Mouse (Mus musculus): ENCODE results near the gene Ncbp3. TPM values are rescaled to one million over a fixed set of nuclear protein-coding genes. Genes with fewer than 3 reads are reported as not detected.
A peak's percentile ranks its signal among the peaks of the same experiment; 100 is the strongest.

The Ncbp3 gene
- total RNA-seq, 2 experiments from 2014 or later: 7.6 to 7.8 TPM

DNA sequence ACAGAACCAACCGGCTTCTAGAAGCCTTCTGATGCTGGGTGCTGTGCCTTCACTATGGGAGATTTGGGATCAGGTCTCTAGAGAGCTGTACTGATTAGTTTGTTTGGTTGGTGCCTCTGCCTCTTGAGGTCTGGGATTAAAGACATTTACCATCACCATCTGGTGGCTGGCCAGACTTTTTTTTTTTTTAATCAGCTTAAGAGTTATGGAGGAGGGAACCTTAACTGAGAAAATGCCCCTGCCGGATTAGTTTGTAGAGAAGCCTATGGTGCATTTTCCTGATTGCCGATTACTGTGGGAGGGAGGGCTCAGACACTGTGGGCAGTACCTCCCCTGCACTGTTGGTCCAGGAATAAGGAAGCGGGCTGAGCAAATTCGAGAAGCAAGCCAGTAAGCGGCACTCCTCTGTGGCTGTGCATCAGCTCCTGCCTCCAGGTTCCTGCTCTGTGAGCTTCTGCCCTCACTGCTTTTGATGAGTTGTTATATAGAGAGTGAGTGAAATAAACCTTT, 29.7 kb downstream of the Ncbp3 start:
- intact Hi-C loops (cut with DNase I): no loop called here
- DNase-seq: no peak

DNA sequence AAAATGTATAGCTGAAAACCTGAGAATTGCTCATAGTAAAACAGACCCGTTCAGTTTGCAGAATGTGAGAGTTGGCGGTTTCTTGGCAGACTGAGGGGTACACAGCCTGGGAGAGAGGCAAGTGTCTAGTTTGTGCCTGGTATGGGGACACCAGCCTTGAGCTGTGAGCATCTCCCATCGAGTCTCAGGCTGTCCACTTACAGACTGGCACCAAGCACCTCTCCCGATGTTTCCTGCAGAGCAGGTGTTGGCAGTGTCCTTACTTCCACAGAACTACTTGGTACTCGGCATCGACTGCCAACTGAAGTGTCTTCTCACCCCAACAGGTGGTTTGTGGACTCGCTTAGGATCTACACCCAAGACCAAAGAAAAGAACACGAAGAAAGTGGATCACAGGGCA, 31.0 kb downstream of the Ncbp3 start:
- no peak for DNase-seq
- intact Hi-C loops (cut with DNase I): no loop called here

DNA sequence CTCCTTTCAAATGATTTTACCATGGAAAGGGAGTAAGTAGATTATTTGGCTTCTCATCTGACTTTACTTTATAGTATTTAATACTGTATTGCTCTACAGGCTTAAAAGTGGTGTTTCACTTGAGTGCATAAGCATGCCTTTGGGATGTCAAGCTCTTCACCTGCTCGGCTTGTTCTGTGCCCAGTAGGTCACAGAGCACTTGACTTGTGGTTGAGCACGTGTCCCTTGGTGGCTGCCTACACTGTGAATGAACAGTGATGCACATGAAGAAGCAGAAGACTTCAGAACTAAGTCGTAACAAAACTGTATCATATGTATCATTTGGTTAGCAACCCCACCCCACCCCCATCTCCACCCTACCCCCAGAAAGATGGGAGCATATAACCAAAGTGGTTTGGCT, 32.7 kb downstream of the Ncbp3 start:
- DNase-seq: no peak
- intact Hi-C loops (cut with DNase I): no loop called here

DNA sequence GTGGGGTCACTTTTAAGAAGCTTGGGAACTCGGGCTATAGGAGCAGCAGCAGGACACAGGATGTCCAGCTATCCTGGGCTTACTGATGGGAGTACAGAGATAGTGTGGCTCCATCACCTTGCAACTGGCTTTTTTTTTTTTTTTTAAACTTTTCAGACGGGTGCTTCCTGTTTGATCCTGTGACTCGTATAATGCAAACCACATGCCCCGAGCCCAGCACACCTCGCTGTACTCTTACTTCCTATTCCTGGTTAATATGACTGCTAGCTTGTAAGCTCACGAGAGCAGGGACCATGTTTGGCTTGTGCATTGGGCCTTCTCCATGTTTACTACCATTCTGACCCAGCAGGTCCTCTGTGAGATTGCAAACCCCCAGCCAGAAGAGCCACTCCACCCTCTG, 36.7 kb downstream of the Ncbp3 start:
- intact Hi-C loops (cut with DNase I): no loop called here
- no peak for DNase-seq

DNA sequence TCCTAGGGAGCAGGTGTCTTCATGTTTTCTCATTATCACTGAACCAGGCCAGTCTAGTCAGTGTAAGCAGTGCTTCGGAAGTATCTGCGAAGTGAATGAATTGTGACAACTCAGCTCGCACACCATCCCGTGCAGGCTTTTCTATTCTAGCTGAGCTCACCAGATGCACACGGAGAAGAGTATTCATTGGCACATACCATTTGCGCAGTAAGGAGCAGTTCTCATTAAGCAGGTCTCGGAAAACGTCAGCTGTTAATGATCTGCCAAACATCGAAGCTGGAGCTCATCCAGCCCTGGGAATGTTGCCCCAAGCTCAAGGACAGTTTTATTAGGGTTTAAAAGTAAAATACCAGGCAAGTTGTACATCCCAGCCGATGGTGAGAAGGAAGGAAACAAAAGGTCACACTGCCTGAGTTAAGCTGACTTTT, 37.2 kb downstream of the Ncbp3 start:
- DNase-seq: no peak
- intact Hi-C loops (cut with DNase I): no loop called here

DNA sequence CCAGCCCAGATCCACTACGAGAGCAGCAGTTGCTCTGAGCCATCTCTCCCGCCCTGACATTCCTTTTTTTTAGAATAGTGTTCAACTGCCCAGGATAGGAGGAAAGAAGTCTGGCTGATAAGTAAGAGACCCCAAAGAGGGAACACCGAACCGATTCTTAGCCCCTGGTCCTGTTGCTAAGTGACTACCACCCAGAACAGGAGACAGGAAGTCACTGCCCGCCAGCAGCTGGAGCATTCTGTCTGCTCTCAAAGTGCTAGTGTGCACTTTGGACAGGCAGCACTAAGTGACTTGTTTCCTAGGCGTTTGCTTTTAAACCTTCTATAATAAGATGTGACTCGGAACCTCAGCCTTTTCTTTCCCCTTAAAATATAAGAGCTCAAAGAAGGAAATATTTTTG, 37.8 kb downstream of the Ncbp3 start:
- DNase-seq: no peak
- intact Hi-C loops (cut with DNase I): no loop called here

DNA sequence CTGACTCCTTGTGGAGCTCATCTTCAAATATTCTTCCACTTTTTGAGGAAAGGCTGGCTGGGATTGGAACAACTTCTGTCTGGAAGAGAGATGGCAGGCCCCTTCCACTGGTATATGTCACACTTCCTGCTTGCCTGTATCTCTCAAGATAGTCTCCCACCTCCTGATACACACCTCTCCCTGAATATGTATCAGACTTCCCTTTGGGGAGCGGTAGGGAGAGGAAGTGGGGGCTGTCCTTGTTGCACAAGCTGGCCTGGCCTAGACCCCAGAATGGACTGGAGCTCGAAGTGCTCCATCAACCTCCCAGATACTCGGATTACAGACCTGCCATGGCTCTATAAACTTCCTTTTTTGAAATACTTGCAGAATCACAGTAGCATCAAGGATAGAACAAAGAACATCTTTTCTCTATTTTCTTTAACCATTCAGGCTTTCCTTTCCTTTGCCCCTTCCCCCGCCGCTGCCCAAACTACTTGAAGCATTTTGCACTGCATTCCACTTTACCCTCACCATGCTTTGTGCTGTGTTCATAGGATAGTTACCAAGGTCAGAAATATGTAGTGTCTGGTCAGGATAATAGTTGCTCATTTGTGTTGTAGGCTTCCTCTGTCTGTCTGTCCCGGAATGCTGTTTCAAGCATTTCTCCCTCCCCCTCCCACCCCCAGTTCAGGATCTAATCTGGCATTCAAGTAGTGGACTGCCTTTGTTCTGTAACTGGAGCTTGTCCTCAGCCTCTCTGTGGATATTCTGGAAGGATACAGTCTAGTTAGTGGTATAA, 40.3 kb downstream of the Ncbp3 start:
- intact Hi-C loops (cut with DNase I): no loop called here
- DNase-seq: no peak

DNA sequence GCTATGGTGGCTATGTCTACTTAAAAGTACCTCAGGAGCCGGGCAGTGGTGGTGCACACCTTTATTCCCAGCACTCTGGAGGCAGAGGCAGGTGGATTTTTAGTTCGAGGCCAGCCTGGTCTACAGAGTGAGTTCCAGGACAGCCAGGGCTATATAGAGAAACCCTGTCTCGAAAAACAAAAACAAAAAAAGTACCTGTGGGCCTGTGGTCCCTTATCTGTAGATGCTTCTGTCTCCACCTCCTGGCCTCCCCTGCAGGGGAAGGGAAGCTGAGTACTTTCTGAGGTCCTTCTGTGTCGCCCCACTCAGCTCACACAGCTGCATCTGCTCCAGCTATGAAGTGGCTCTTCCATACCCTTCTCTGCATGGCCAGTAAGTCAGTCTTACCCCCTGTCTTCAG, 42.7 kb downstream of the Ncbp3 start, which contains the start of gene Itgae:
Itgae (plus strand) TSS at position 301 of the 400 bp plus-strand sequence.
- DNase-seq: no peak
- intact Hi-C loops (cut with DNase I): no loop called here

DNA sequence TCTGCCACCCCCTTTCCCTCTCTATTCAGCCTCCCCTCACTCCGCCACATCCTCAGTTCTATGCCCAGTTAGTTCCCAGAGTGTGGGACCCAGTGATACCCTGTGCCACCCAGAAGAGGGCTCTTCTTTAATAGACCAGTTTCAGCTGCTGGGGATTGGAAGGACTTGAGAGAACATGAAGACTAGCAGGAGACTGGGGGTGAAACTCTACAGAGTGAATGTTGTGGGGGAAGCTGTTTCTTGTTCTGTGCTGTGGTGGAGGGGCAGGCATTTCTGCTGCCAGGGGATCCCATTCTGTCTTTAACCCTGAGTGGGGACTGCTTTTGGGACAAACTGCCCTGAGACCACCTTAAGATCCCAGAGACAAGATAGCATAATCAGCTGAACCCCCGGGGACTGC, 43.2 kb downstream of the Ncbp3 start:
- no peak for DNase-seq
- intact Hi-C loops (cut with DNase I): no loop called here

DNA sequence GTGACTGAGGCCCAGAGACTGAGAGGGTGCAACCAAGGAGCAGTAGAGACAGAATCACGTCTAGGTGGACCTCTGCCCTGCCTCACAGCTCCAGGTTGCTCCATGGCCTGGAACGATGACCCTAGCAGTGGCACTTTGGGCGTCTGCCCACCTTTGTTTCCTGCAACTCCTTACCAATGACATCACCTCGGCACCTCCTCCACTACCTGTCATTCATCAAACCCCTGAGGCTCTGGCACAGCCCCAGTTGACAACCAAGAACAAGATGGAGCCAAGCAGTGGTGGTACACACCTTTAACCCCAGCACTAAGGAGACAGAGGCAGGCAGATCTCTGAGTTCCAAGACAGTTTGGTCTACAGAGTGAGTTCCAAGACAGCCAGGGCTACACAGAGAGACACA, 44.5 kb downstream of the Ncbp3 start:
- intact Hi-C loops (cut with DNase I): no loop called here
- no peak for DNase-seq

DNA sequence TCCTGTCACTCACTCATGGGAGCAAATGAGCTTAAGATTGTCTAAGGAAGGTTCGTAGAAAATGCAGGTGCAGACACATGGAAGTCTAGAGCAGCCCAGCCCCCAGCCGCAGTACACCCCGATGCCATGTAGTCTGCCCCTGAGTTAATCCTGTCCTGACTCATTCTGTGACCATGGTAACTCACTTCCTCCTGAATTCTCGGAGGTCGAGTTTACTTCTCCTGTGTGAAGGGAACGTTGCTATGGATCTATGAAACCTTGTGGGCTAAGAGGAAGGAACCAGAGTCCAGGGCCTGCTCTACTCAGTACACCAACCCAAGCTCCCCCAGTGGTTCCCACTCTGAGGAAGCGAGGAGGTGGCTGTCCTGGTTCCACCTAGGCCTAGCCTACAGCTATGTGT, 45.3 kb downstream of the Ncbp3 start:
- no peak for DNase-seq
- intact Hi-C loops (cut with DNase I): no loop called here

DNA sequence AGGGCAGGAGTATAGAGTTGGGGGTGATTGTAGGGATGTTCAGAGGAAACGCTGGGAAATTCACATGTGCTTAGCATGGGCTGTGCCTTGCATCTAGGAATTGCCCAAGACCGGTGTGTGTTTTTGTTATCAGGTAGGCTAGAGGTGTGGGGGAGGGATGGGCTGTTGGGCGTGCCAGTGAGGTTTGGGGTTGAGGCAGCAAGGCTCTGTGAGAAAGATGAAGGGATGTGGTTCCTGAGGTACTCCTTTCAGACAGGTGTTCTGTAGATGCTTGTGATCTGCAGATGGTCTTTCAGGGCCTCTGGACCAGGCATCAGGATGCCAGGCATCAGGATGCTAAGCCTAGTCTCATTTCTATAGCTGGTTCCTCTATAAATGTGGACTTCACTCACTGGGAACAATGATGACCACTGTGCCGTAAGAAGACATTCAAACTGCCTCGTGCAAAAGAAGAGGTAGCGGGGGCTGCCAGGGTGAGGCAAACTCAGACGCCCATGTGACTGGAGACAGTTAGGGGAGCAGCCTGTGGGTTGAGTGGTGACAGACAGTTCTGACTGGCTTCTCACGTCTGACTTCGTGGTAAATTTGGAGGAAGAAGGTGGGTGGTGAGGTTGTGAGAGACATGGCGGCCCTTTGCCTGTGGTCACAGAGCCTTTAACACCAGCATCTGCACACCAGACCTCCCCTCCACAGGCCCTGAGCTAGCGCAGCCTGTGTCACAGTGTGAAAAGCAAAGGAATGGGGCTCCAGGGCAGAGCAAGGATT, 46.8 kb downstream of the Ncbp3 start:
- intact Hi-C loops (cut with DNase I): no loop called here
- no peak for DNase-seq

DNA sequence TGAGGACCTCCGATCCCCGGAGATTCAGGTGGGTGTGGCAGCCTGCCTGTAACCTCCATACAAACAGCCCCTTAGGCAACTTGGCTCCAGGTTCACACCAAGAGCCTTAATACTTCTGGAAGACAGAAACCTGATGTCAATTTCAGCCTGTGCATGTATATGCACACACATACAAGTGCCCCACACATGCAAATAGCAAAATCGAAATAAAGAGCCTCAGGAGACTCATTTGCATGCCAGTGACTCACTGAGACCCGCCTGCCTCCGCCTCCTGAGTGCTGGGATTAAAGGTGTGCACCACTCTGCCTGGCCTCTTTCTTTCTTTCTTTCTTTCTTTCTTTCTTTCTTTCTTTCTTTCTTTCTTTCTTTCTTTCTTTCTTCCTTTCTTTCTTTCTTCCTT, 51.3 kb downstream of the Ncbp3 start:
- DNase-seq: no peak
- intact Hi-C loops (cut with DNase I): no loop called here

DNA sequence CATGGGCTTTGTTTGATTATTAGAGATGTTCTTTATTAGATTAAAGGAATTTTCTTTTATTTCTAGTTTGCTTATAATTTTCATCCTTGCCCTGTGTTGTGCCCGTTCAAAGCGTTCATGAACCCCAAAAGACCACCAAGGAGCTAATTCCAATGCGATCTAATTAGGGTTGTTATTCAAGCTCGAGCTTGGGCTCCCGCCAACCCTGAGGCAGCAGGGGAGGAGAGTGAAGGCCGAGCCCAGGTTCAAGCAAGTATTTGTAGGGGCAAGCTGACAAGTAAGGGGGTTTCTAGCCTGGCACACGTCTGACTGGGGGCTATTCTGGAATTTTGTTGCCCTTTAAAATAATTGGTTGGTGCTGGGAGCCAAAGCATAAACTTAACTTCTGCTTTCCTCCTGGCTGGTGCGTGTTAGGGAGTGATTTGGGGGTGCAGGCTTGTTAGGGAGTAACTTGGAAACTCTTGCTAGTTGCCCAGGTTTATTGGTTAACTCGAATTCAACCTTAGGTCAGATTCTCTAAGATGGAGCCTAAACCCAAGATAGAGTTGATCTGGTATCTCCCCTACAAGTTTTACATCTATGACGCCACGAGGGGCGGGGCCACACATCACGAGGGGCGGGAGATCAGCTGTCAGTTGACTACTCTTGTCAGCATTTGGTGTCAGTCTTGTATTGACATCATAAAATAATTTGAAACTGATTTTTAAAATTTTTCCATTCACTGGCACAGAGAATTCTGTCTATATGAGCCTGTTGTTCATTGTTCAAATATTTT, 52.6 kb downstream of the Ncbp3 start:
- no peak for DNase-seq
- intact Hi-C loops (cut with DNase I): no loop called here

DNA sequence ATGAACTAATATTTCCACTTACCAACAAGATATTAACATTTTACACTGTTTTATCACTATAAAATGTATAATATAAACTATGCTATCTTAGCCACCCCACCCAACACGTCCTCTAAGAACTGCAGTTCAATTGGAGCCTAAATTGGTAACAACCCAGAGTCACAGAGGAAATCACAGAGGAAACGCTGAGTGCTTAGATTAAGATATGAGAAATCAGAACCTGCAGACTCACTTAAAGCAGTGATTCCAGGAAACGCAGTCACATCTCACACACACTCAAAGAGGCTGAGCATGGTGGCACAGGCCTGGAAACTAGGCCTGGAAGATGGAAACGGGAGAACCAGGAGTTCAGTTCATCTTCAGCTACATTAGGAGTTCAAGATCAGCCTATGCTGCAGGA, 53.7 kb downstream of the Ncbp3 start:
- intact Hi-C loops (cut with DNase I): no loop called here
- no peak for DNase-seq

DNA sequence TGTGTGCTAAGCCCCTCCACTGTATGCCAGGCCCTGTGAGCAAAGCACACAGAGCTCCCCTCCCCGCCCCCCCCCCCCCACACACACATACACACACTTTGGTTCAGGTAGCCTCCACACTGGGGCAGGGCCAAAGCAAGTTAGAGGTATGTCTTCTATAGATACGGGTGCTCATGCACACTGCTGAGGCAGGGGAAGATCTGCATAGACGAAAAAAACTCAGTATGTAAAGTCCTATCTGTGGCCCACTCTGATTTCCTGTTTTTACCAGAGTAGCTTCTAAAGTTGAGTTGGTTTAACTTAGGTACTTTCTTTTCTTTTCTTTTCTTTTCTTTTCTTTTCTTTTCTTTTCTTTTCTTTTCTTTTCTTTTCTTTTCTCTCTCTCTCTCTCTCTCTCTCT, 57.7 kb downstream of the Ncbp3 start:
- intact Hi-C loops (cut with DNase I): loop anchor here (2.0 kb wide), 1 partner anchor 32 kb away; no protein-coding TSS in a partner anchor
- DNase-seq: no peak

DNA sequence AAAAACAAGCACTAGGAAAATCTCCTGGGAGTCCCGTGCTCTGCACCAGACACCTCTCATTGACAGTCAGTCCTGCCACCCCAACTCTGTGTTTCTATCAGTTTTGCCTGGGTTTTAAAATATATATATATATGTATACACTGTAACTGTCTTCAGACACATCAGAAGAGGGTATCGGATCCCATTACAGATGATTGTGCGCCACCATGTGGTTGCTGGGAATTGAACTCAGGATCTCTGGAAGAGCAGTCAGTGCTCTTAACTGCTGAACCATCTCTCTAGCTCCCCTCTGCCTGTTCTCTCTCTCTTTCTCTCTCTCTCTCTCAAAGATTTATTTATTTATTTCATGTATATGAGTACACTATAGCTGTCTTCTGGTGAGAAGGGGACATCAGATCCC, 59.8 kb downstream of the Ncbp3 start:
- peak; percentile 40 to 65 for DNase-seq
- intact Hi-C loops (cut with DNase I): loop anchor here (2.0 kb wide), 1 partner anchor 101 kb away; no protein-coding TSS in a partner anchor

DNA sequence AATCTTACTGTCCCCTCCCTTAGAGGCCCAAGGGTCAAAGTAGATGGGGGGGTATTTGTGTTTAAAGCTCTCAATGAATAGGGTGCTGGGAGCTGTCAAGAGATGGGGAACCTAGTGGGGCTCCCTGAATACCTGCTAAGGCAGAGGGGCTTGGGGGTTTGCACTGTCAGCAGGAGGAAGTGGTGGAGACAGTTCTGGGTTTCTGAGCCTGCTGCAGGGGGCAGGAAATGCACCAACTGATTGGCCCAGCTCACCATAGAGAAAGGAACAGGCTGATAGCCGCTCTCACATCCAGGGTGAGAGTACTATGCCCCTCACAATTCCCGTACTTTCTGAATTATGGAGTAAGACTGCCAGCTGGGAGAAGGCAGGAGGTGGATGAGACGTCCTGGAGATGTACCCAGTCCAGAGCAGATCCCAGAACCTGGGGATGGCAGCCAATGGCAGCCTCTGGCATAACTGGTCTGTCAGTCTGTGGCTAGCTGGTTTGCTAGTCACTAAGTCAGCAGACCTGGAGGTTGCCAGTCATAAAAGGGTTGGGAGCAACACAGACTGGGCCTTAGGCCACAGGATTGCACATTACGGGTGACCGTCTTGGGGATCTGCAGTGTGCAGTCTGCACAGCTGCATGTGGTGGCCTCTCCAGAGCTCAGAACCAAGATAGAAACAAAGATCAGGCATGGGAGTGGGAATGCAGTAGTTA, 60.8 kb downstream of the Ncbp3 start:
- intact Hi-C loops (cut with DNase I): no loop called here
- DNase-seq: no peak

DNA sequence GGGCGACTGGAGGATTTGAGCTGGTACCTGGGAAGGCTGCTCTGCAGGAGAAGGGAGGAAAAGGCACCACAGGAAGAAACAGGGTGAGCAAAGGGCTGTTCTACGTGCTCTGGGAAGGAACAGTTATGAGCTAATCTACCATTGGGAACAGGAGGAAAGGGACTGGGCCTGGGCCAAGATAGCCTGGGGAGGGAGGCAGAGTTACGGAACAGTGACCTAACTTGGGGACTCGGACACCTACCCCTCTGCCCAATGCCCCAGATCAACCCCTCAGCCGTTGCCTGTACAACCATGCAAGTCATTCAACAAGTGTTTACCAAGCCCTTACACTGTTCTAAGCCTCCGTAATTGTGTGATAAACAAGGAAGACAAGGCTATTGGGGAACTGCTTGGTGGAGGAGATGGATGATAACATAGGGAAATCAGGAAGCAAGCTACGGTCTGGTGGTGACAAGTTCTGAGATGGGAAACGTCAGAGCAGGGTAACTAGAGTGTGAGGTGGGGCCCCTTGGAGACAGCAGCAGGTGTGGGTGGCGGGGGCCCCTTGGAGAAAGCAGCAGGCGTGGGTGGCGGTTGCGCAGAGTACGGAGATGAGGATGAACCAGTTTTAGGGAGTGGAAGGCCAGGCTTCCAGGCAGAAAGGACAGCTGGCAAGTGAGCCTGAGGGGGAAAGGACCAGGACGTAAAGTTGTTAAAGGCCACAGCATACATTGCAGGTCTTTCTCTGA, 61.5 kb downstream of the Ncbp3 start:
- DNase-seq: peak in 1 of 2 experiments; percentile 12
- intact Hi-C loops (cut with DNase I): no loop called here

DNA sequence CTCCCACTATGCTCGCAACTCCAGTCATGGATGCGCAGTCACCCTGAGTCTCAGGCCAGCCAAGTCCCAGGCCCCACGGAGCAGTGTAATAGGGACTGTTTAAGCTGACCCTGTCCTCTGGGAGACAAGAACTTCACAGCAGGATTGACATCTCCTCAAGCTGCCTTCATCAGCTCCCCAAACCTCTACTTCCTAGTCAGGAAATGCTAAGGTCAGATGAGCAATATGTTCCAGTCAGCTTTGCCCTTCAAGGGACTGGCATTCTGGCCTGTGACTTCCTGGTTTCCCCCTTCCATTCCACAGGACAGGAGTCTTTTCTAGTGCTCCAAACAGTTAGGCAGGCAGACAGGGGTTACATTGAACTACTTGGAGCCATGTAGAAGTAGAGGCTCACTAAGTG, 62.4 kb downstream of the Ncbp3 start:
- no peak for DNase-seq
- intact Hi-C loops (cut with DNase I): no loop called here

Measured in heart, postnatal 14 days (tissue).